ENCODE assay signal across 8 mouse cellular contexts in genomic region chr15:31366596-31367480, GRCm38 (mm10). TPM values are rescaled to one million over a fixed set of nuclear protein-coding genes. Genes with fewer than 3 reads are reported as not detected.
DNase-seq lines count a peak whose midpoint lies in the region; ATAC-seq and TF ChIP-seq lines count a peak whose summit lies in the region.

No protein-coding gene starts in this region.

- H3K27me3 ChIP-seq in heart, embryonic 11.5 days (ENCODE audit: control insufficient read depth, insufficient read depth, low read length), result peaks cover 44% of the 10 kb centered on the region
- H3K27me3 ChIP-seq in limb, embryonic 12.5 days, result peaks cover 78% of the 10 kb centered on the region

- peak overlapping the region; percentile 100 for H3K4me2 ChIP-seq in heart, embryonic 11.5 days
- H3K4me2 ChIP-seq in limb, embryonic 12.5 days, result peak overlapping the region; percentile 100

- DNase-seq in gastrocnemius, postnatal 10 days, result peak; percentile 54
- DNase-seq in gastrocnemius, postnatal 25 days, result no peak
- DNase-seq in brain, embryonic 14.5 days (ENCODE audit: low read depth), result peak; percentile 23
- peak; percentile 76 for DNase-seq in neural tube, embryonic 10.5 days (ENCODE audit: extremely low spot score, low spot score)
- no peak for DNase-seq in frontal cortex, postnatal 36 days (ENCODE audit: low spot score in 2 of 2)
- no peak for DNase-seq in MN1 (ENCODE audit: low spot score)

- WGBS in heart, embryonic 11.5 days (ENCODE audit: insufficient replicate concordance), result under 1% methylated on average over 64 of the region's 72 CpGs
- under 1% methylated on average over 65 of the region's 72 CpGs for WGBS in limb, embryonic 12.5 days

- H3K9ac ChIP-seq in heart, embryonic 11.5 days (ENCODE audit: low read depth, low read length), result peak overlapping the region; percentile 65
- peak overlapping the region; percentile 60 for H3K9ac ChIP-seq in limb, embryonic 12.5 days (replicated peaks)

- no peak for TF ChIP-seq POLR2A in brain, embryonic 14.5 days (IDR thresholded peaks at IDR 0.05; ENCODE audit: borderline replicate concordance, extremely low read depth, insufficient read depth, insufficient read length, poor library complexity, severe bottlenecking)

- no peaks in the 10 kb centered on the region for H3K36me3 ChIP-seq in heart, embryonic 11.5 days (ENCODE audit: control insufficient read depth, insufficient read depth, low read length)
- no peaks in the 10 kb centered on the region for H3K36me3 ChIP-seq in limb, embryonic 12.5 days

- peak overlapping the region; percentile 60 for H3K4me3 ChIP-seq in heart, embryonic 11.5 days (ENCODE audit: low read depth, low read length)
- H3K4me3 ChIP-seq in limb, embryonic 12.5 days (replicated peaks), result peak overlapping the region; percentile 68

- H3K27ac ChIP-seq in heart, embryonic 11.5 days (ENCODE audit: low read depth, low read length), result no peak overlapping the region
- H3K27ac ChIP-seq in limb, embryonic 12.5 days, result no peak overlapping the region

- 0 out of 2 replicates have a peak, but pooled peaks have one; percentile 20 for ATAC-seq in heart, embryonic 11.5 days (replicated peaks; ENCODE audit: insufficient number of reproducible peaks, low FRiP score, low TSS enrichment)
- no peak for ATAC-seq in limb, embryonic 12.5 days (ENCODE audit: insufficient number of reproducible peaks, insufficient read depth, low FRiP score, low TSS enrichment, low read depth)

- no peak for TF ChIP-seq CTCF in brain, embryonic 14.5 days (IDR thresholded peaks at IDR 0.05; ENCODE audit: borderline replicate concordance, extremely low read depth, insufficient read depth, insufficient read length)

- no peaks in the 10 kb centered on the region for H3K9me3 ChIP-seq in heart, embryonic 11.5 days (replicated peaks; ENCODE audit: control insufficient read depth, low read length)
- peaks cover 3% of the 10 kb centered on the region; the same call in 1 of the 2 replicates for H3K9me3 ChIP-seq in limb, embryonic 12.5 days

- peaks cover 8% of the 10 kb centered on the region for H3K4me1 ChIP-seq in heart, embryonic 11.5 days (ENCODE audit: control insufficient read depth, insufficient read depth, low read length)
- peaks cover 35% of the 10 kb centered on the region for H3K4me1 ChIP-seq in limb, embryonic 12.5 days (replicated peaks)

RNA-seq across cellular contexts. Expression of gene Ankrd33b, which starts 0.7 kb away (rescaled TPM):
- total RNA-seq in gastrocnemius, postnatal 10 days (2021), result 1 to 10 TPM; 5.5 to 5.8 TPM
- total RNA-seq in gastrocnemius, postnatal 25 days (2021), result 10 to 100 TPM; 17.0 to 25.2 TPM
- 0.42 and 0.66 TPM in 2 replicates for polyA plus RNA-seq in brain, embryonic 14.5 days (2012; rRNA removed)
- polyA plus RNA-seq in heart, embryonic 11.5 days (2014; fragmentation: Nextera tagmentation; extraction: Ambion mirVana), result 2.1 and 2.2 TPM in 2 replicates
- polyA plus RNA-seq in limb, embryonic 12.5 days (2016; fragmentation: Nextera tagmentation; extraction: Ambion mirVana), result 0.20 and 0.73 TPM in 2 replicates

Comparison
In these comparisons a context has a peak if more than half of its experiments do, and no peak if none do; other contexts are left out.
1. DNase-seq: peak in gastrocnemius, postnatal 10 days (single experiment), brain, embryonic 14.5 days (single experiment) and neural tube, embryonic 10.5 days (single experiment); none in gastrocnemius, postnatal 25 days (single experiment), frontal cortex, postnatal 36 days (0 of 2) and MN1 (single experiment).